Mouse (Mus musculus) limb, embryonic 14.5 days (tissue): ENCODE data around the gene Ddc. TPM values are rescaled to one million over a fixed set of nuclear protein-coding genes. Genes with fewer than 3 reads are reported as not detected.

Experiments
- ATAC-seq: fragments of 200-750 bp; cut with Nextera tagmentation; 2 replicates; pipeline ENCODE4 v1.8.0; 2017; ENCODE audit warnings: low read depth, moderate number of reproducible peaks, moderate TSS enrichment; ENCODE audit not compliant: low FRiP score
- DNase-seq: peaks from one replicate; pipeline ENCODE4 v3.0.0-alpha.2; 2015; ENCODE audit warnings: low spot score
- H3K27ac ChIP-seq: fragments of 300-500 bp; sonication (generic); replicated peaks from 2 replicates; pipeline ENCODE4 v1.5.1; 2014; ENCODE audit warnings: low read depth, mild to moderate bottlenecking, low read length, moderate library complexity, mixed read lengths
- H3K27me3 ChIP-seq: fragments of 300-500 bp; sonication (generic); 2 replicates; pipeline ENCODE4 v1.6.1; 2014; ENCODE audit warnings: low read length, mixed read lengths; ENCODE audit not compliant: control insufficient read depth, insufficient read depth
- H3K36me3 ChIP-seq: fragments of 300-500 bp; sonication (generic); 2 replicates; pipeline ENCODE4 v1.6.1; 2014; ENCODE audit warnings: mild to moderate bottlenecking, low read length, moderate library complexity, mixed read lengths; ENCODE audit not compliant: control insufficient read depth, insufficient read depth
- H3K4me1 ChIP-seq: fragments of 300-500 bp; sonication (generic); 2 replicates; pipeline ENCODE4 v1.6.1; 2014; ENCODE audit warnings: antibody characterized with exemption, low read length, mixed read lengths; ENCODE audit not compliant: control insufficient read depth, insufficient read depth
- H3K4me2 ChIP-seq: fragments of 300-500 bp; sonication (generic); replicated peaks from 2 replicates; pipeline ENCODE4 v1.6.1; 2014; ENCODE audit warnings: low read depth, mild to moderate bottlenecking, low read length, moderate library complexity; ENCODE audit not compliant: severe bottlenecking
- H3K4me3 ChIP-seq: fragments of 300-500 bp; sonication (generic); replicated peaks from 2 replicates; pipeline ENCODE4 v1.5.1; 2014; ENCODE audit warnings: low read length
- H3K9ac ChIP-seq: fragments of 300-500 bp; sonication (generic); 2 replicates; pipeline ENCODE4 v1.6.1; 2014; ENCODE audit warnings: mild to moderate bottlenecking, low read depth, low read length, moderate library complexity; ENCODE audit not compliant: severe bottlenecking
- H3K9me3 ChIP-seq: fragments of 300-500 bp; sonication (generic); 2 replicates; pipeline ENCODE4 v1.6.1; 2016; ENCODE audit warnings: low read length; ENCODE audit not compliant: control insufficient read depth
- POLR2A ChIP-seq: fragments of 200-500 bp; IDR thresholded peaks from 2 replicates; pipeline ENCODE4 v1.8.0; 2012; ENCODE audit warnings: inconsistent platforms, mild to moderate bottlenecking, moderate library complexity, borderline replicate concordance; ENCODE audit not compliant: insufficient read depth, insufficient read length; ENCODE audit errors: extremely low read depth
- WGBS: fragments of 180-500 bp; shearing (Covaris S2); extraction: QIAGEN DNeasy Blood & Tissue Kit; methylation state at CpG from one replicate; pipeline ENCODE4 v1.1.7; 2014; 5-methylcytosine and 5-hydroxymethylcytosine counted together
- polyA plus RNA-seq, 2 experiments: library from polyadenylated mRNA; depleted of rRNA in 1 of 2; stranded (reverse) in 1 of 2; unstranded in 1 of 2; fragments of >200 nt; fragmentation: Nextera tagmentation in 1 of 2; extraction: Ambion mirVana in 1 of 2; gene quantifications; 2 replicates each; pipeline versions ENCODE4 v1.2.1 to v1.2.3; 2012 to 2014

Ddc gene
- polyA plus RNA-seq, 2 experiments: 12.6 to 20.7 TPM

DNA sequence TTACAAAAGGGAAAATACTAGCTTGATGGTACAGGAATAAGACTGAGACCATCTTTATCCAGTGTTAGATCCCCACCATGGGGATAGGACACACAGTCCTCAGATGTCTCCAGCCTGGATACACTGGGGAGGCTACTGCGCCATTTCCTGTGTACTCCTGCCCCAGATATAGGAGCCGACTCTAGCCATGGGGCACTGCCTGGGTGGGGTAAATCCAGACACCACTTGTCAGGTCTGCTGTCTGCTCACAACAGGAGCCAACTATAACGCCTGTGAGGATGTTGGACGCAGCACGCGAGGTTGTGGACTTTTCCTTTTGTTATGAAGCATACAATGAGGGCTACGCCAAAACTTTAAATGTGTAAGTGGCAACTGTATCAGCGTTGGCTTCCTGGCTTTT, 36.9 kb upstream of the Ddc start:
- ATAC-seq (no peak), DNase-seq (no peak)
- no peak overlapping the region for H3K4me3 ChIP-seq
- no peak overlapping the region for H3K9ac ChIP-seq
- H3K4me2 ChIP-seq: no peak overlapping the region
- peaks cover 9% of the 10 kb centered on the region; the same call in 1 of the 2 replicates for H3K4me1 ChIP-seq
- TF ChIP-seq POLR2A: no peak
- no peak overlapping the region for H3K27ac ChIP-seq
- 71% methylated on average over 8 of the region's 8 CpGs for WGBS
- H3K36me3 ChIP-seq: peaks cover 76% of the 10 kb centered on the region
- H3K27me3 ChIP-seq: no peaks in the 10 kb centered on the region
- no peaks in the 10 kb centered on the region for H3K9me3 ChIP-seq

DNA sequence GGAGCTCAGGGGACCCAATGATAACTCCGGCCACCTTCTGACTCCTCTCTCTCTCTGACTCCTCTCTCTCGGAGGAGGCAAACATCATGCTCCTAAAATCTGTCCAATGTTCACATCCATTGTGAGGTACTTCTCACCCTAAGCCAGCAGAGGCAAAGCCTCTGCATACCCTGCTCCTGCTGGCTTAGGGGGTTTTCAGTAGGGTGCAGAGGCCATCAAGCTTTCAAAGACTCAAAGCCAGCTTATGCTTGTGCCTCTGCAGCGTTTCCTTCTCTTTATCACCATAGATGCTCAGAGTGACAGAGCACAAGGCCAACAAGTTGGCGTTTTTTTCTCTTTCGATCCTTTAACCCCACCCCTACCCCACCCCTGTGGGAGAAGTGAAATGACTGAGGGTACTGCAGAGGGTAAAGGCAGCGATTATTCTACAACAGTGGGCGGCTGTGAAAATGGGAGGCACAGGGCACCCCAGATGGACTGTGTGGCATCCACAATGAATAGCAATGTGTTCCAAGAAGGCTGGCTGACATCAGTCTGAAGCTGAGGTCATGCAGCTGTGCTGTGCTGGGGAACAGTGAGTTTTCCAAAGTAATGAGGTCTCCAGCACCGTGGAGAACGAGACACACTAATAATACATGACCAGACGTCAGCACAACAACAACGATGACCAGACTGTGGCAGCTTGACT, 34.3 kb upstream of the Ddc start:
- Histone ChIP-seq H3K9me3 (no peaks in the 10 kb centered on the region), H3K4me3 (no peak overlapping the region), H3K4me1 (peaks cover 5% of the 10 kb centered on the region; the same call in 1 of the 2 replicates), H3K9ac (no peak overlapping the region), H3K27me3 (no peaks in the 10 kb centered on the region), H3K27ac (no peak overlapping the region), H3K4me2 (no peak overlapping the region), H3K36me3 (peaks cover 58% of the 10 kb centered on the region)
- no peak for TF ChIP-seq POLR2A
- 62% methylated on average over 11 of the region's 11 CpGs for WGBS
- DNase-seq (peak; percentile 52), ATAC-seq (no peak; the same call in 1 of the 2 replicates)

DNA sequence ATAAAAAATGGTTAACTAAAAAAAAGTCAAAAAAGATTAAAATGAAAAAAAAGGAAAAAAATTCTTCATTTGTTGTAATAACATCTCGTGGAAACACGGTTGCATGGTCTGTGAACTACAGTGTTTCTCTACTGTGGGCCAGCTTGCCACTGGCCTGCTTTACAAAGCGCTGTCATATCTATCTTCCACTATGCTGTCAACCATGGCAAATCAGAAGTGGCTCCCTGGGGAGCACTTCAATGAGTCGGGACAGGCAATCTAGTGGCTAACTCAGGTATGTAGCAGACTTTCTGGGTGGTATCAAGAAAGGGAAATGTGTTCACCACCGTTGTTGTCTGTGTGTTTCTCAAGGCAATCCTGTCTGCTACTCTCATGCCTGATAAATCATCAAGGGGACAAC, 33.7 kb upstream of the Ddc start:
- DNase-seq (no peak), ATAC-seq (no peak)
- no peaks in the 10 kb centered on the region for H3K27me3 ChIP-seq
- H3K4me2 ChIP-seq: no peak overlapping the region
- no peaks in the 10 kb centered on the region for H3K9me3 ChIP-seq
- no peak overlapping the region for H3K27ac ChIP-seq
- H3K36me3 ChIP-seq: peaks cover 53% of the 10 kb centered on the region
- WGBS: 72% methylated on average over 5 of the region's 5 CpGs
- no peak for TF ChIP-seq POLR2A
- no peak overlapping the region for H3K9ac ChIP-seq
- H3K4me3 ChIP-seq: no peak overlapping the region
- H3K4me1 ChIP-seq: peaks cover 3% of the 10 kb centered on the region; the same call in 1 of the 2 replicates

DNA sequence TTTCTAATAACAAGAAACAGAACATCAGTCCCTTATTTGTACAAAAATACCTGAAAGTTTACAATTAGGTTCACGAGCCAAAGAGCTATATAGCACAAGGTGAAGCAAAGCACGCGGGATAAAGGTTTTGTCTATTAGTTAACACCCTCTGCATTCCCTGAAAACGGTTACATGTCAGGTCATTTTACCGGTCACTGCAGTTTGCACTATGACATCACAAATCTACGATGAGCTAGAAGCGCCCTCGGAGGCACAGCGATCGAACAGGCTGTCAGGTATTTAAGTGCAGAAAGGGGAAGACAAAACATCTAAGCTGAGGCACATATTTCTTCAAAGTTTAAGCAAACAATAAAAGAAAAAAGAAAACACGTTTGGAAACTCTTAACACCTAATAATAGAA, 32.6 kb upstream of the Ddc start:
- 64% methylated on average over 11 of the region's 11 CpGs for WGBS
- Histone ChIP-seq H3K4me3 (no peak overlapping the region), H3K4me2 (no peak overlapping the region), H3K36me3 (peaks cover 41% of the 10 kb centered on the region), H3K9ac (no peak overlapping the region), H3K27me3 (no peaks in the 10 kb centered on the region), H3K27ac (no peak overlapping the region; the same call in 1 of the 2 replicates), H3K4me1 (peaks cover 3% of the 10 kb centered on the region; the same call in 1 of the 2 replicates), H3K9me3 (no peaks in the 10 kb centered on the region)
- no peak for TF ChIP-seq POLR2A
- DNase-seq (no peak), ATAC-seq (no peak)

DNA sequence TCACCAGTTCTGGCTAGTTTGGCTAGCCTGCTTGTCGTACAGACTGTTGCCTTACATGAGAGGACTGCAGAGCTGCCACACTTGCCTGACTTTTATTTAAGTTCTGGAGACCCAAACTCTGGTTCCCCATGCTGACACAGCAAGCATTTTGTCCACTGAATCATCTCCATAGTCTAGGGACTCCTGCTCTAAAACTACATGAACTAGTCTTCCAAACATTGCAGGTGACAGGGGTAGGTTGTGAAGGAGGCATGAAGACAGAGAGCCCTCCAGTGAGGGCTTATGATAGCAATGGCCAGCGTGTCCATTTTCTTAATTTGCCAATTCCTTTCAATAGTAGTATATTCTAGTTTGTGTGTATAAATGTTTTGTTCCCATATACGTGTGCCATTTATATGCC, 31.1 kb upstream of the Ddc start:
- Histone ChIP-seq H3K27ac (no peak overlapping the region), H3K4me2 (no peak overlapping the region), H3K4me3 (no peak overlapping the region), H3K27me3 (no peaks in the 10 kb centered on the region), H3K9me3 (no peaks in the 10 kb centered on the region), H3K9ac (no peak overlapping the region), H3K4me1 (peaks cover 3% of the 10 kb centered on the region; the same call in 1 of the 2 replicates), H3K36me3 (peaks cover 26% of the 10 kb centered on the region)
- DNase-seq (no peak), ATAC-seq (no peak)
- WGBS: 82% methylated on average over 3 of the region's 3 CpGs
- TF ChIP-seq POLR2A: no peak
